Mouse (Mus musculus) liver, postnatal 0 days (tissue): ENCODE measurements at regions not wholly inside any gene's neighbourhood (a gene's known extent, or its start where the extent isn't known, plus 50 kb on each side); places are given as distances from the start of the nearest gene placed in this dataset.

Source experiments
- ATAC-seq: fragments of 200-750 bp; cut with Nextera tagmentation; 2 replicates; pipeline ENCODE4 v1.8.0; 2017; ENCODE audit warnings: mild to moderate bottlenecking, moderate library complexity
- DNase-seq: peaks from one replicate; pipeline ENCODE4 v3.0.0-alpha.2; 2016
- H3K27ac ChIP-seq: fragments of 300-500 bp; sonication (generic); 2 replicates; pipeline ENCODE4 v1.5.1; 2014; ENCODE audit warnings: antibody characterized with exemption, moderate library complexity, mild to moderate bottlenecking, low read depth
- H3K27me3 ChIP-seq: fragments of 300-500 bp; sonication (generic); 2 replicates; pipeline ENCODE4 v1.6.1; 2014; ENCODE audit warnings: low read length, control low read depth, mixed read lengths; ENCODE audit not compliant: insufficient read depth
- H3K36me3 ChIP-seq: fragments of 300-500 bp; sonication (generic); replicated peaks from 2 replicates; pipeline ENCODE4 v1.6.1; 2014; ENCODE audit warnings: mild to moderate bottlenecking, control low read depth, low read length, moderate library complexity, mixed read lengths; ENCODE audit not compliant: insufficient read depth
- H3K4me1 ChIP-seq: fragments of 300-500 bp; sonication (generic); 2 replicates; pipeline ENCODE4 v1.6.1; 2014; ENCODE audit warnings: antibody characterized with exemption, mild to moderate bottlenecking, control low read depth; ENCODE audit not compliant: insufficient read depth
- H3K4me2 ChIP-seq: fragments of 300-500 bp; sonication (generic); 2 replicates; pipeline ENCODE4 v1.6.1; 2014; ENCODE audit warnings: low read depth, mild to moderate bottlenecking, low read length, moderate library complexity, mixed read lengths
- H3K4me3 ChIP-seq: fragments of 300-500 bp; sonication (generic); 2 replicates; pipeline ENCODE4 v1.5.1; 2014; ENCODE audit warnings: low read depth, low read length
- H3K9ac ChIP-seq: fragments of 300-500 bp; sonication (generic); replicated peaks from 2 replicates; pipeline ENCODE4 v1.6.1; 2014; ENCODE audit warnings: mild to moderate bottlenecking, moderate library complexity
- H3K9me3 ChIP-seq: fragments of 300-500 bp; sonication (generic); 2 replicates; pipeline ENCODE4 v1.6.1; 2016; ENCODE audit warnings: mild to moderate bottlenecking, control low read depth, low read length, mixed read lengths
- CTCF ChIP-seq: sonication (generic); IDR thresholded peaks from 2 replicates; pipeline ENCODE4 v1.5.1; 2016; ENCODE audit warnings: antibody characterized with exemption, low read depth
- EP300 ChIP-seq: IDR thresholded peaks from 2 replicates; pipeline ENCODE4 v1.6.1; 2016; ENCODE audit warnings: antibody characterized with exemption, low read depth, mild to moderate bottlenecking
- WGBS: fragments of 180-500 bp; shearing (Covaris S2); extraction: QIAGEN DNeasy Blood & Tissue Kit; methylation state at CpG from one replicate; pipeline ENCODE4 v1.1.7; 2014; ENCODE audit not compliant: insufficient replicate concordance; 5-methylcytosine and 5-hydroxymethylcytosine counted together

DNA sequence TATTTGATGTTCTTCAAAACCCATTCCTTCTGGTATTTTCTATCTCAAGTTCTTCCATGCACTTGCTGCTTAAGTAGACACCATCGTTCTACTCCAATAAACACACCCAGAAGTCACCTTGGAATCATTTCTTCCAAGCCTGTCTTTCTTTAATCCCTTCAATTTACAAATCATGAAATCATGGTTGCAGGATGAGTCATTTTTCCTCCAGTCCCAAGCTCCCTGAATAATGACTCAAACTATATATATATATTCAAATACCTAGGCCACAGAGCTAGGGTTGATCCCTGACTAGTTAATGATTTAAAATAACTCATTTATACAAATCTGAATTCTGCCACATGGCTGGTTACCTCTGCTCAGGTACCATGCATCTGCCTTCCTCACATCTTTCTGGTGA is 337.2 kb upstream of the Nr2f2 start:
- no peak for TF ChIP-seq CTCF
- TF ChIP-seq EP300: no peak
- no peaks in the 10 kb centered on the region for H3K36me3 ChIP-seq
- 78% methylated on average over 1 of the region's 1 CpGs for WGBS
- no peaks in the 10 kb centered on the region for H3K27me3 ChIP-seq
- no peaks in the 10 kb centered on the region for H3K9me3 ChIP-seq
- H3K9ac ChIP-seq: no peak overlapping the region
- H3K4me1 ChIP-seq: no peaks in the 10 kb centered on the region
- no peak for ATAC-seq
- H3K27ac ChIP-seq: no peak overlapping the region
- no peak overlapping the region for H3K4me3 ChIP-seq
- no peak for DNase-seq
- no peak overlapping the region for H3K4me2 ChIP-seq

DNA sequence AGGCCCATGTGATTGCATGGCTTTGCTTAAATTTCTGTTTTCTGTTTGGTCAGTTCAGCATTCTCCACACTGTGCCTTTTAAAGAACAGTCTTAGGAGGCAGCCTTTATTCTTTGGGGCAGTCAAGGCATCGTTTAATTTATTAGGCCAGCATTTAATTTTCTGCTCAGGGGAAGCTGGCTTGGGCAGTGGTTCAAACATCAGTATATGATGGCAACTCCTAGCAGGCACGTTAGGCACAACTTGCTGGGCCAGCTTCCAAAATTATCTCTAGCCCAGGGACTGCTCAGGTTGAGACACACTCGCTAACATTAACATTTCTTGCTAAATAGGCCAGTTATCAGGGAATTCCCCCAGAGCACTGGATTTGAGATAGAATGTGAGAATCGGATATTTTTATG is 333.9 kb upstream of the Nr2f2 start:
- Histone ChIP-seq H3K36me3 (no peaks in the 10 kb centered on the region), H3K9me3 (no peaks in the 10 kb centered on the region), H3K27ac (no peak overlapping the region), H3K4me3 (no peak overlapping the region), H3K27me3 (no peaks in the 10 kb centered on the region), H3K4me2 (no peak overlapping the region), H3K9ac (no peak overlapping the region), H3K4me1 (no peaks in the 10 kb centered on the region)
- TF ChIP-seq EP300 (no peak), CTCF (no peak)
- DNase-seq (no peak), ATAC-seq (no peak)
- WGBS: 76% methylated on average over 4 of the region's 4 CpGs

DNA sequence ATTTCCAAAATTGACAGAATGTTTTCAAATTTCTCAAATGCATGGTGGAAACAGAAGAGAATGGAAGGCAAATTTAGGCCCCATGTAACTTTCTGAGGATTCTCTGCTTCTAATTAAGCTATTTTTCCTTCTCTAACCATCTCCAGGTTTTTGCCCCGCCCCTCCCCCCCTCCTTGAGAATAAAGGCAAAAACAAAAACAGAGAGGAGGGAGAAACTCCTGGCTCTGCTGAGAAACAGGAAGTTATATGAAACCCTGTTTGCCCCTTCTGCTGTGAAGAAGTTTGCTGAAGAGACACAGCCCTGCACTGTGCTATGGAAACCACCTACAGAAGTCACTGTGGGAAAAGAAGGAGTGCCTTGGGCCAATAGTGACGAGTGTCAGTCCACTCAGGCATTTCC is 332.9 kb upstream of the Nr2f2 start:
- no peaks in the 10 kb centered on the region for H3K36me3 ChIP-seq
- no peak overlapping the region for H3K9ac ChIP-seq
- WGBS: 54% methylated on average over 2 of the region's 2 CpGs
- no peak for TF ChIP-seq CTCF
- no peak for TF ChIP-seq EP300
- ATAC-seq (no peak), DNase-seq (no peak)
- no peak overlapping the region for H3K4me2 ChIP-seq
- H3K27ac ChIP-seq: no peak overlapping the region
- H3K4me3 ChIP-seq: no peak overlapping the region
- H3K27me3 ChIP-seq: no peaks in the 10 kb centered on the region
- H3K9me3 ChIP-seq: no peaks in the 10 kb centered on the region
- H3K4me1 ChIP-seq: no peaks in the 10 kb centered on the region

DNA sequence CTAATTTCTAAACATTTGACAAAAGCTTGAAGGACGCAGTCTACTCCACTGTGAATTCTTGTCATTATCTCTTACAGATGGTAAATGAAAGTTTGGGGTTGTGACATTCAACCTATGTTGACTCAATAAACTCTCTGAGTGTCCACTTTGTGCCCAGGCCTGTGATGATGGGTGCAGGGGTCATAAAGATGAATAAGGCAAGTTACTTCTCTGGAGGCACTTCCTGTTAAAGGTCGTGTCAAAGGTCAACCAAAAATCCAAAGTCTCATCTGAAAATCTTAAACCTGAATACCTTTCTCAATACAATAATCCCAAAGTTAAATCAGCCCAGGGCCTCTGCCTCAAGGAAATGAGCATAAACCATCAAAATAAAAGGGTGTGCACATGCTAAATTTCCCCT is 332.5 kb upstream of the Nr2f2 start:
- Histone ChIP-seq H3K27me3 (no peaks in the 10 kb centered on the region), H3K4me1 (no peaks in the 10 kb centered on the region), H3K36me3 (no peaks in the 10 kb centered on the region), H3K4me2 (no peak overlapping the region), H3K9me3 (no peaks in the 10 kb centered on the region), H3K27ac (no peak overlapping the region), H3K9ac (no peak overlapping the region), H3K4me3 (no peak overlapping the region)
- 58% methylated on average over 2 of the region's 2 CpGs for WGBS
- TF ChIP-seq EP300: no peak
- no peak for TF ChIP-seq CTCF
- DNase-seq (no peak), ATAC-seq (no peak)

DNA sequence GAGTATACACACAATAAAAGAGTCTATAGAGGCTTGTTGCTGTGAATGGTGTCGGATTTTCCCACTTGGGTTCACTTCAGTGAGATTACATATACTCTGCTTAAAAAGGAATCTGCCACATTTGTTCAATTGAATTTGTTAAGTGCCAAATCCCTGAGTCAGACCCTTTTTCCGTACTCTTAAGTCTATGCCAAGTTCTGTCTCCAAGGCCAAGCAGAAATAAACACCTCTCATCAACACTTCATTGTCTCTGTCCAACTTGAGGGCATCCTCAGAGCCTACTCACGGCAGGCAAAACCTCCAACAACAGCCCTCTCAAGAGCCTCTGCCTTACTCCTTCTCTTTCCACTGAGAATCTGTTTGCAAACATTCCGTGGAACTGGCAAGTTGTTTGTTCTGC is 325.6 kb upstream of the Nr2f2 start:
- ATAC-seq: no peak
- TF ChIP-seq CTCF: no peak
- no peak for TF ChIP-seq EP300
- H3K4me2 ChIP-seq: no peak overlapping the region
- no peaks in the 10 kb centered on the region for H3K36me3 ChIP-seq
- no peaks in the 10 kb centered on the region for H3K4me1 ChIP-seq
- 67% methylated on average over 4 of the region's 4 CpGs for WGBS
- no peak for DNase-seq
- H3K27me3 ChIP-seq: no peaks in the 10 kb centered on the region
- no peak overlapping the region for H3K4me3 ChIP-seq
- no peak overlapping the region for H3K27ac ChIP-seq
- no peak overlapping the region for H3K9ac ChIP-seq
- no peaks in the 10 kb centered on the region for H3K9me3 ChIP-seq

DNA sequence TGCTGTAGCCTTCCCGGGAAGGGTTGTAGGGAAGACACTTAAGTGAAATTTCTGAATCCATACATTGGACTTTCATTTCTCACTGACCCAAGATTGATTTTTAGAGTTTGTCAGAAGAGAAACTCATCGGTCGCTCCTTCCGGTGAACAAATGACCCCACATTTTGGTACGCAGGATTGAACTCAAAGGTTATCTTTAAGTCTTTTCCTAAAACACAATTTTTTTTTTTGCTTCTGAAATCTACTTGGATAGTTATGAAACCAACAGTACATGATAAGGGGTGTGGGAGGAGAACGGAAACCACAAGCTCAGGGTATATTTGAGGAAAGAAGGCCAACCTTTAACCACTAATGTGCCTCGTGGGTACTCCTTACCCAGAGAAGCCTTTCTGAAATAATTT is 324.3 kb upstream of the Nr2f2 start:
- 57% methylated on average over 7 of the region's 7 CpGs for WGBS
- H3K9me3 ChIP-seq: no peaks in the 10 kb centered on the region
- H3K36me3 ChIP-seq: no peaks in the 10 kb centered on the region
- ATAC-seq: no peak
- no peaks in the 10 kb centered on the region for H3K4me1 ChIP-seq
- H3K4me3 ChIP-seq: no peak overlapping the region
- DNase-seq: no peak
- TF ChIP-seq CTCF (no peak), EP300 (no peak)
- H3K27me3 ChIP-seq: no peaks in the 10 kb centered on the region
- H3K4me2 ChIP-seq: no peak overlapping the region
- no peak overlapping the region for H3K27ac ChIP-seq
- H3K9ac ChIP-seq: no peak overlapping the region

DNA sequence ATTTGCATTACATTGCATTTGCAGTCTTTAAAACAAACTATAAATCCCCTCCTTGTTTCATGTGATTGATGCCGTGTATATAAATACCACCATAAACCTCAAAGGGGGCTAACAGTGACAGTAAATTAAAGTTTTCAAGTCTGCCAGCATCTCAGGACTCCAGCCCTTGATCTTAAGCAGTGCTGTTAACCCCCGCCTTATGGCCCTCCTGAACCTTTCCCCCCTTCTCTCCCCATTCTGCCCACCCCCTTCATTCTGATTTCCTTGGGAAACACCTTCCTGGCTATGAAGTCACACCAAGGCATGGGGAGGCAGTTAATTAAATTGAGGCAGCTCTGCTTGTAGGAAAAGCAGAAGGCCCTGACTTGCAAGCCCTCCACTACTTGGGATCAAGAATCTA is 302.5 kb upstream of the Nr2f2 start:
- 68% methylated on average over 2 of the region's 2 CpGs for WGBS
- Histone ChIP-seq H3K36me3 (no peaks in the 10 kb centered on the region), H3K4me1 (no peaks in the 10 kb centered on the region), H3K27ac (no peak overlapping the region), H3K4me2 (no peak overlapping the region), H3K4me3 (no peak overlapping the region), H3K9me3 (no peaks in the 10 kb centered on the region), H3K9ac (no peak overlapping the region), H3K27me3 (no peaks in the 10 kb centered on the region)
- TF ChIP-seq CTCF (no peak), EP300 (no peak)
- no peak for ATAC-seq
- DNase-seq: no peak
